Mouse (Mus musculus): ENCODE results near the gene Cog7.

The Cog7 gene

DNA sequence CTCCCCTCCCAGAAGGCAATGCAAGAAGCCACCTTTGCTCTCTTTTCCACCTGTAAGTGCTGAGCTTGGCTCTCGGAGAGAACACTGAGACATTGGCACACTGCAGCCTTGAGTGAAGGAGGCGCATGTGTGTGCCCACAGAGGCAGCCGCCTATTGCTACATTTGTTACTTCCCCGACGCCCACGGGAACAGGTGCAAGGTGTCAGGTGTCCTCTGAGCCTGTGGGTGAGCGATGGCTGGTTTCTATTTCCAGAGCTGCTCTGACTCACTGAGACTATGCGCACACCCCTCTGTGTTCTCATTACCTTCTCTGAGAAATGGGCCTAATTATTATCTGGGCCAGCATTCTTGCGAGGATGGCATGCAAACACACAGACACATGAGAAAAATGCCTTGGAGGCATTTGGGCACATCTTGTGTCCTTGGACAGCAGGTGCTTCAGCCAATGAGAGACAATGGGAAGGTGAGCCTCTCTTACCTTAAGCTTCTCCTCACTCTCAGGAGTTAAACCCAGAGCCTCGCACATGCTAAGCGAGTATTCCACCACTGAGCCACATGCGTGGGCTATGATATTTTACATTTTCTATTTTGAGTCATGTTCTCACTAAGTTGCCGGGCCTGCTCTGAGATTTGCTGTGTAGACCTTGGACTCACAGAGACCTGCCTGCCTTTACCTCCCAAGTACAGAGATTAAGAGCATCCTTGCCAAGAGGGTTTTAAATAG lies 90.7 kb downstream of the Cog7 start:
- DNase-seq: no peak

DNA sequence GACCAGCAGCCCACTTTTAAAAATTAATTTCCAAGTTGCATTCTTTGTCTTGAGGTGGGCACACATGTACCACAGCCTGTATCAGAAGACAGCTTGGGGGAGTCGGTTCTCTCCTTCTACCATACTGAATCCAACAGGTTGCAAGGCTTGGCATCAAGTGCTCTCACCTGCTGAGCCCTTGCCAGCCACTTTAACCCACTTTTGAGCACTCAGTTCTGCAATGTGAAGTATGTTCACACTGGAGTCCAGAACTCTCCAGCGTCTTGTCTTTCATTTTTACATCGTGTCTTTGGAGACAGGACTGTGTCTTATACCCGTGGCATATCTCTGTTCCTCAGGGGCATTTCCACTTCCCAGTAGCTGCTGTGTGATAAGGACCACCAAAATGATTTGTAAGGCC lies 101.3 kb downstream of the Cog7 start:
- no peak for DNase-seq

DNA sequence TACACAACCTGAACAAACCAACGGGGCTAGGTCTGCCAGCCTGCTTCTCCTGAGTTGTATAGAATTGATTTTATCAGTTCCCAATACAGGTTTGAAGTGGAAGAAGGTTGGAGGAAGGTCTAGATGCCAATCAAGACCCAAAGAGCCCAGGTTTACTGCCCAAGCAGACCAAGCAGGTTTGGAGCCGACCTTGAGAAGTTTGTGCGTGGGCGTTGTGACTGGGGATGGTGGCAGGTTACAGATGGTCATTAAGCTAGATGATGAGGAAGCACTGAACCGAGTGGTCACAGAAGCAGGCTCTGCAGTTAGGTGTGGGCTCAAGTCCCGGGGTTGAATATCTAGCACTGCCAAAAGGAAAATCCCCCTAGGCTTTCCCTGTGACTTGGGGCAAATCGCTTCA lies 106.7 kb downstream of the Cog7 start:
- no peak for DNase-seq

DNA sequence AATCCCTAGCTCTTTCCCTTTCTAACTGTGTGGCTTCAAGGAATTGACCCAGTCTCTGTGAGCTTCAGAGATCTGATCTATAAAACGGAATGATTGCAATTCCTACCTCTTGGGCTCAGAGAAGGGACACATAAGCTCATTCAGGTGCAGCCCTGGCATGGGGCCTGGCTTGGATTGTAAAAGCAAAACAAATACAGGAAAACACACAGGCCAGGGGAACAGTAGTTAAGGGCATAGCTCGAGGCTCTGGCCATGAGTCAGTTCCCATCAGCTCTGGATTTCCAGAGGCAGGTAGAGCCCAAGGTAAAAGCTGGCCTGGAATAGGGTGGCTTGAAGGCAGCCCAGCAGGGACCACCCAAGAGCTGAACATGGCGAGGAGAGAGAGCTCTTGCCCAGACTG lies 107.5 kb downstream of the Cog7 start:
- DNase-seq: no peak

DNA sequence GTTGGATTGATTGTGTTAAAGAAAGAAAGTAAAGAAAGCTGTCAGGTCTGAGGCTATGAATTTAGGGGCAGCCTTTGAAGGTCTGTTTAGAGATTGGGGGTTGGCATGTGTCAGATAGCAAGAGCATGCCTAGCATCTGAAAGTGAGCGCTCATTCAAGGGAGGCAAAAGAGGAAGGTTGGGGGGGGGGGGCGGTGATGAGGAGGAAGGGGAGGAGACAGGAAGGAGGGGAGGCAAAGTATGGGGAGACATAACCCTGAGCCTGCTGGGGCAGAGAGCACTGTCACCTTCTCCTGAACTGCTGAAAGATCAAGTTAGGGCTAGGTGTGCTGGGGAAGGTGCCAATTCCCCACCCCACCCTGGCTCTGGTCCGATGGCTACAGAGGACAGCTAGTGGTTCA lies 109.9 kb downstream of the Cog7 start:
- no peak for DNase-seq

DNA sequence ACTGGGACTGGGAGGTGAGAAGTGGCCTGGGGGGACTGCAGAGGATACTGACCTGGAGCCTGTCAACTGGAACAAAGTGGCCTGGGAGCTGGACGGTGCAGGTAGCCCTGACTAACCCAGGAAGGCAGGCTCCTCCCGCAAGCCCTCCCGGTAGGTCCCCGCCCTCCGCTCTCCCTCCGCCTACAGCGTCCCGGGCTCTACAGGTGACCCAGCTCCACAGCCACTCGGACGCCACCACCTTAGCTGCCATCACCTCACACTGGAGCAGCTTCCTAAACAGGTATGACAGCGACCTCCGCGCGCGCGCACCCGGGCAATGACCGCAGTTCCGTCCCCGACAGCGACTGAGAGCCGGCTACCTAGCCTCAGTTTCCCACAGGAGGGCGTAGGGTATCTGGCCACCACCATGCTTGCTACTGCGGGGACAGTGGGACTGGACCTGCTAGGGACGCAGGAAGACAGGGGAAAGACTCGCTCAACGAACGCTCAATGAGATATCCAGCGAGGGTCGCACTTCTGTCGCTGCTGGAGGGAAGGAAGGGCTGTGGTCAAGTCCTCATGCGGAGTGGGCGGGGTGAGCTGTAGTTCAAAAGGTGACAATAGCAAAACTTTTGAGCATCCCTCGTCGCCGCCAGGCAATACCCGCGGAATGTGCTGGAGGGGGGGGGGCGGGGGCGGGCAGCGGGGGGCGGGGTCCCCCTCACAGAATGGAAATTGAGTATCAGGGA lies 116.5 kb downstream of the Cog7 start, which contains the start of gene Scnn1b:
Scnn1b (plus strand) TSS at position 181 of the 728 bp plus-strand sequence.
- DNase-seq: no peak

DNA sequence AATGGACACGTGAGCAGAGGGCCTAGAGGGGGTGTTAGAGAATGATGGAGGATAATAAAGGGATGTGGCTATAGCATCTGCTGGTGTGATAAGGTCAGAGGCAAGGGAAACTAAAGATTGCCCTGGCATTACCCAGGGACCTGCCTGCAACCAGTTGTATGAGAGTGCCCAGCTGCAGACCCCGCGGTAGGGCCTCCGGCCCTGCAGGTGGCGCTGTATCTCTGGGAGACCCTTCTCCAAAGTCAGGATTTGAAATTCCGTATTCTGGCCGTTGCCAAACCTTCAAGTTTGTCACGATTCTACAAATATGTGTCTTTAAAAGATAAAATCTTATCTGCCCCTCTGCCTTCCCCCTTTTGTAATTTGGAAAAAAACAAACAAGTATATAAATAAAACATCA lies 122.6 kb downstream of the Cog7 start:
- no peak for DNase-seq

DNA sequence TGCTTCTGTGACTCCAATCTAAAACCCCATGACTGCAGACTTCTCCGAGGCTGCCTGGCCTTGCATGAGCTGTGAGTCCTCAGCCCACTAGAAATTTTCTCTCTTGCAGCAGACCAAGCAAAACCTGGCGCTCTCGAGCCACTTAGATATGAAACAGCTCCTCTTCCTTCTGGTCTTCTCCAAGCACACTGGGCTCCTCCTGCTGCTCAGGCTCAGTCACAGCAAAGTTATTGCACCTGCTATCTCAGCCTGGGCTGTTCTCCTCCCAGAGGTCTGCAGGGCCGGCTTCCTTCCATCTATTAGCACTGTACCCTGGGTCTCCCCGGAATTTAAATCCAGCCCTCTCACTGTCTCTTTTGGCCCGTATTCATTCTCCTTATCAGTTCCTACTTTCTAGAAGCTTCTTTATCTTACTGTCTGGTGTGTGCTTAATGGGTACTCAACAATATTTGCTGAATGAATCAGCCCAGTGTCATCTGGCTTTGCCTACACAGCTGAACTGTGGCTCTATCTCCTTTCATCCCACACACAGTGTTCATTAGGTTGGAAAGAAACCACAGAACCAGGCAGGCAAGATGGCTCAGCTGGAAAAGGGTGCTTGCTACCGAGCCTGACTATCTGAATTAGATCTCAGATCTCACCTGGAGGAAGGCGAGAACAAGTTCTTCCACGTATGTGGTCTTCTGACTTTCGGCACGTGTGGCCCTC lies 124.2 kb downstream of the Cog7 start:
- no peak for DNase-seq

DNA sequence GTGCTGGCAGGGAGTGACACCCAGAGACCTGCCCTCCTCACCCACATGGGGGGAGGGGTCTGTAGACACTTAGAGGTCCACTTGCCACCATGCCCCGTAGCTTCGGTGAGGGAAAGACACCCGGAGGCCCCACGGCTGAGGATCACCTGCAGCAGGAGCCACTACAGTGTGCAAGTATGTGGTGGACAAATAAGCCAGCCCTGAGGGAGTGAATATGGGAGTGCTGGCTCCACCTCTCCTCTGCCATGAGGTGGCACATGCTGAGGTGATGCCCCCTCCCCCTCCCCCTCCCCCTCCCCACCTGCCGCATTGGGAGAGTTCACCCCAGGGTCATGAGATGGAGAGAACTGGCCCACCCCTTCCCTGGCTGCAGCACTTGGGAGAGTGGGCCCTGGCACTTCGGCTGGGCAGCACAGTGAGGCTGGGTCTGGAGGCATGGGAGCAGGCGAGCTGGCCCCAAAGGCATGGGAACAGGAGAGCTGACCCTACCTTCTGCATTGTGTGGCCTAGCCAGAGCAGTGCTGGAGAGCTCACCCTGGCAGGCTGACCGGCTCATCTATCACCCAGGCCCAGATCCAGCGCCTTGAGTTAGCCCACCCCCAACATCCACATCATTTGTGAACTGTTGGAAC lies 132.9 kb downstream of the Cog7 start:
- DNase-seq: no peak

DNA sequence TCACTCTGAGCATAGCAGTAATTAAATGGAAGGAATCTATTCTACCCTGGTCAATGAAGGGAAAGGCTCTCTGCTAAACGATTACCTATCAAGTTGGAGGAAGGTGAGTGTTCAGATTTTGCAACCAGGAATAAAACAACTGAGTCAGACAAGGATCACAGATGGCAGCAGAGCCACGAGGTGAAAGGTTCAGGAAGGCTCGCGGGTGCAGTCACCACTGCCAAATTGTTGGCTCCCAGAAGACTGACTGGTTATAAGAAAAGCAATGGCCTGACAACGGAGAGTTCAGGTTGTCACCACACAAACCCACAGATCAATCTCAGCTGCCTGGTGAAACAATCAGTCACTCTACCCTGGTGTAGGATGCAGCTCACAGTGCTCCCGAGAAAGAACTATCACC lies 135.5 kb downstream of the Cog7 start:
- DNase-seq: no peak

DNA sequence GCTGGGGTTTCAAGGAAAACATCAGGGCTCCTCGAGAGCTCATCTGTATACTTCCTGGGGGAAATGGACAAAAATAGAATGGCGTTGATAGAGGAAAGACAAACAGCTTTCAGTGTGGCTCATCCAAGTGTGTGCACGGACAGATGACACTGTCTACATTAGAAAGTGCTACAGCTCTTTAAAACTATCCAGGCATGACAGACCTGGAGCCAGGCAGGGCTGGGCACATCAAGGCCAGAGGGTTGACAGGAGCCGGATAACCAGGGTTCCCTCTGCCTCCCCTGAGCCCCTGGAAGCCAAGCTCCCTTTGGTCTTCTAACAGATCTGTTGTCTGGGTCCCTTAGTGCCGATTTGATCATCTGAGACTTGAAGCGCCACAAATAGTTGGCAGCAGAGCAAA lies 139.3 kb downstream of the Cog7 start:
- DNase-seq: no peak

DNA sequence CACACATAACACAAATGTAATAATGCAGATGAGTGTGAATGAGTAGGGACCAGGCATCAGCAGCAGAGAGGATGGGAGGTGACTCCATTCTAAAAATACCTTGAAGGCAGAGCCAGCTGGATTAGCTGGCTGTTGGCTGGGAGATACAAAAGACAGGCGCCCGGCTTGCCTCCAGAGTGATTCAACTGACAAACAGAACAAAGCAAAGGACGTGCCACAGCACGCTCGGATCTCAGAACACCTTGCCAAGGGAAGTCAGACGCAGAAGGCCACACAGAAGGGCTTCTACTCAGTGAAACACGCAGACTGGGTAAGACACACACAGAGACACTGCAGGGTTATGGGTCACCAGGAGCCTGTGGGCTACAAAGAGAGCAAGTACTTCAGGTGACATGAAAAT lies 140.7 kb downstream of the Cog7 start:
- DNase-seq: peak; percentile 30

DNA sequence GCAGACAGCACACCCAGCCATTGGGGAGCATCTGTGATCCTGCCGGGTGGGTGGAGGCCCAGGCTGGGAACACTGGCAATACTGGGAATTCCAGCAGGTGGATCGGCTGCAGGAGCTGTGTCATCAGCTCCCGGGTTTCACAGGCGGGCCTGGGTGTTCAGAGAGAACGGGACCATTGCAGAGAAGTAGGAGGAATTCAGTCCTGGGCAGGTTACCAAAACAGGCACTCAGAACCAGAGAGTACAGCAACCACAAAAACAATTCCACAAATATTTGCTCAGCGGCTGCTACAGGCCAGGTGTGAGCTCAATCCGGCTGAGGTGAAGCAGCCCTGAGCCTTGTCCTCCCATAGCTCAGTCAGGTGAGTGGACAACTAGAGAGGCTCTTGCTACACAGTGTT lies 144.7 kb downstream of the Cog7 start:
- DNase-seq: no peak

DNA sequence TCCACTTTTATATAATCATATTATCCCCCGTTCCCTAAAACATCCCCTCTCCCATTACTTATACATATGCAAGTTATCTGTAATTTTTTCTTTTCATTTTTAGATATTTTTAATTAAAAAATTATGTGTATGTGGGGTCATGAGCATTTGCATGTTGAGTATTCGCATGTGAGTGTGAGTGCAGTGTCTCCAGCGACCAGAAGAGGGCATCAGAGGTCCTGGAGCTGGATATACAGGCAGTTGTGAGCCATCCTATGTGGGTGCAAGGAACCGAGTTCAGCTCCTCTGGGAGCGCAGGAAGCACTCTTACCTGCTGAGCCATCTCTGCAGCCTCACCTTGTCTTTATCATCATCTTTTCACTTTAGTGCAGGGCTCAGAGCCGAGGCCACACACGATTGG lies 146.1 kb downstream of the Cog7 start:
- DNase-seq: no peak

Data from cerebellum, adult 9-11 months (tissue).